Mouse (Mus musculus) ES-E14 (cell line): ENCODE results near the gene Rps2. TPM values are rescaled to one million over a fixed set of nuclear protein-coding genes. Genes with fewer than 3 reads are reported as not detected.

Source experiments
- DNase-seq: peaks from one replicate; pipeline ENCODE4 v3.0.0-alpha.2; 2013; ENCODE audit warnings: low read depth, low spot score
- H3K27ac ChIP-seq: 2 replicates; pipeline ENCODE4 v1.5.1; 2012; ENCODE audit warnings: low read depth, mild to moderate bottlenecking, low read length, moderate library complexity, mixed read lengths; ENCODE audit not compliant: poor library complexity, insufficient read depth, severe bottlenecking
- H3K36me3 ChIP-seq: 2 replicates; pipeline ENCODE4 v1.6.1; 2012; ENCODE audit warnings: mild to moderate bottlenecking, low read length, moderate library complexity, mixed read lengths; ENCODE audit not compliant: control insufficient read depth, poor library complexity, insufficient read depth, severe bottlenecking
- H3K4me1 ChIP-seq, 2 experiments: fragments of 150-350 bp in 1 of 2; sonication (generic) in 1 of 2; 2 replicates each; pipeline ENCODE4 v1.6.1; 2012; ENCODE audit warnings: low read length in 2 of 2, mild to moderate bottlenecking in 1 of 2, mixed read lengths in 1 of 2; ENCODE audit not compliant: control insufficient read depth in 2 of 2, insufficient read depth in 2 of 2, poor library complexity in 1 of 2
- H3K4me3 ChIP-seq, 2 experiments: fragments of 150-350 bp in 1 of 2; sonication (generic) in 1 of 2; 2 replicates each; pipeline ENCODE4 v1.5.1; 2012; ENCODE audit warnings: low read length in 2 of 2, low read depth in 1 of 2, mild to moderate bottlenecking in 1 of 2, mixed read lengths in 1 of 2; ENCODE audit not compliant: insufficient read depth in 1 of 2, poor library complexity in 1 of 2, severe bottlenecking in 1 of 2
- H3K9ac ChIP-seq: 2 replicates; pipeline ENCODE4 v1.6.1; 2012; ENCODE audit warnings: low read depth, mild to moderate bottlenecking, low read length, mixed read lengths; ENCODE audit not compliant: poor library complexity, insufficient read depth, severe bottlenecking
- H3K9me3 ChIP-seq: fragments of 150-350 bp; sonication (generic); 2 replicates; pipeline ENCODE4 v1.6.1; 2012; ENCODE audit warnings: low read depth, mild to moderate bottlenecking, low read length; ENCODE audit not compliant: control insufficient read depth, insufficient read depth
- CHD2 ChIP-seq: IDR thresholded peaks from 2 replicates; pipeline ENCODE4 v1.6.1; 2014; ENCODE audit warnings: mild to moderate bottlenecking, low read depth, low read length, inconsistent platforms
- HCFC1 ChIP-seq: IDR thresholded peaks from 2 replicates; pipeline ENCODE4 v1.6.1; 2012; ENCODE audit warnings: low read length, inconsistent platforms, borderline replicate concordance; ENCODE audit not compliant: insufficient read depth
- MAFK ChIP-seq: IDR thresholded peaks from 2 replicates; pipeline ENCODE4 v1.6.1; 2014; ENCODE audit warnings: mild to moderate bottlenecking, low read depth, low read length, inconsistent platforms; ENCODE audit not compliant: insufficient read depth
- ZC3H11A ChIP-seq: IDR thresholded peaks from 2 replicates; pipeline ENCODE4 v1.6.1; 2012; ENCODE audit warnings: low read depth, mild to moderate bottlenecking, inconsistent platforms, low read length, borderline replicate concordance
- ZNF384 ChIP-seq: IDR thresholded peaks from 2 replicates; pipeline ENCODE4 v1.6.1; 2012; ENCODE audit warnings: low read depth, low read length, inconsistent platforms
- in situ Hi-C, 2 experiments: fragments of 600-800 bp; cut with MboI; formaldehyde crosslinking; loops; one replicate each; pipeline ENCODE4 v1.15.1; 2025; ENCODE audit warnings: low sequenced_read_pairs in 2 of 2, inconsistent platforms in 1 of 2; ENCODE audit not compliant: unreplicated experiment in 2 of 2
- total RNA-seq: library from RNA; depleted of rRNA; stranded (reverse); fragments of 300-350 nt; gene quantifications from 2 replicates; pipeline ENCODE4 v1.2.3, GENCODE M21; 2012

Gene Rps2
- total RNA-seq, 1 experiment: 3,661 TPM

- H3K27ac ChIP-seq: no peak overlapping the region
- no peaks in the 10 kb centered on the region for H3K36me3 ChIP-seq
- H3K4me3 ChIP-seq: no peak overlapping the region
- TF ChIP-seq ZNF384 (no peak), MAFK (no peak), ZC3H11A (peak; percentile 84), HCFC1 (no peak)
- peaks cover 0 to 5% of the 10 kb centered on the region in 2 experiments; a peak in 1 of 4 replicates for H3K4me1 ChIP-seq
- in situ Hi-C loops: no loop called here
- H3K9me3 ChIP-seq: no peaks in the 10 kb centered on the region
- H3K9ac ChIP-seq: no peak overlapping the region
- peak; percentile 85 for DNase-seq
Measured at GRCm38 (mm10) chr17:24745526-24746497, 27.9 kb downstream of the Rps2 start.

GRCm38 (mm10) chr17:24746986-24747385 is 29.1 kb downstream of the Rps2 start:
- TF ChIP-seq HCFC1: no peak
- no peak for TF ChIP-seq MAFK
- TF ChIP-seq CHD2: no peak
- no peak for TF ChIP-seq ZNF384
- no peak for TF ChIP-seq ZC3H11A
- in situ Hi-C loops: no loop called here
- Histone ChIP-seq H3K9ac (no peak overlapping the region), H3K27ac (no peak overlapping the region), H3K4me1 (peaks cover 0 to 5% of the 10 kb centered on the region in 2 experiments; a peak in 1 of 4 replicates), H3K36me3 (no peaks in the 10 kb centered on the region), H3K9me3 (no peaks in the 10 kb centered on the region), H3K4me3 (no peak overlapping the region)
- DNase-seq: no peak

- TF ChIP-seq HCFC1: no peak
- TF ChIP-seq MAFK: no peak
- no peak for TF ChIP-seq ZC3H11A
- no peak for TF ChIP-seq CHD2
- no peak for TF ChIP-seq ZNF384
- H3K4me1 ChIP-seq: peaks cover 2 to 14% of the 10 kb centered on the region in 2 experiments; a peak in 3 of 4 replicates
- in situ Hi-C loops: no loop called here
- DNase-seq: no peak
- no peaks in the 10 kb centered on the region for H3K9me3 ChIP-seq
- H3K36me3 ChIP-seq: no peaks in the 10 kb centered on the region
- H3K27ac ChIP-seq: no peak overlapping the region
- H3K9ac ChIP-seq: no peak overlapping the region
- H3K4me3 ChIP-seq: no peak overlapping the region
Measured at GRCm38 (mm10) chr17:24751528-24751927, 33.6 kb downstream of the Rps2 start.

- TF ChIP-seq HCFC1: no peak
- TF ChIP-seq ZC3H11A: no peak
- no peak for TF ChIP-seq MAFK
- TF ChIP-seq CHD2: no peak
- TF ChIP-seq ZNF384: no peak
- DNase-seq: no peak
- H3K9ac ChIP-seq: peak within 1 kb of the TSS; percentile 58
- H3K4me3 ChIP-seq: peak within 1 kb of the TSS; percentile 73 to 86
- H3K36me3 ChIP-seq: no peaks in the 10 kb centered on the region
- no peak within 1 kb of the TSS for H3K27ac ChIP-seq
- H3K9me3 ChIP-seq: no peaks in the 10 kb centered on the region
- H3K4me1 ChIP-seq: peaks cover 2 to 11% of the 10 kb centered on the region in 2 experiments; a peak in 3 of 4 replicates
- in situ Hi-C loops: no loop called here
Measured at GRCm38 (mm10) chr17:24752415-24753394, 34.8 kb downstream of the Rps2 start, which contains the start of gene Hs3st6. TSS of gene Hs3st6 (plus strand) at chr17:24752988.
